Mouse (Mus musculus) frontal cortex, postnatal 25 days (tissue): ENCODE measurements around the gene Zfp598.
A peak's percentile ranks its signal among the peaks of the same experiment; 100 is the strongest.
"Not testable (repeated sequence)": the region's sequence is repeated elsewhere in the genome, so short reads cannot be mapped to it uniquely, and the experiment has no call there.

Source experiments
- DNase-seq, 2 experiments: peaks; one replicate each; pipeline ENCODE4 v3.0.0; 2022; ENCODE audit warnings: low spot score in 2 of 2

The Zfp598 gene

DNA sequence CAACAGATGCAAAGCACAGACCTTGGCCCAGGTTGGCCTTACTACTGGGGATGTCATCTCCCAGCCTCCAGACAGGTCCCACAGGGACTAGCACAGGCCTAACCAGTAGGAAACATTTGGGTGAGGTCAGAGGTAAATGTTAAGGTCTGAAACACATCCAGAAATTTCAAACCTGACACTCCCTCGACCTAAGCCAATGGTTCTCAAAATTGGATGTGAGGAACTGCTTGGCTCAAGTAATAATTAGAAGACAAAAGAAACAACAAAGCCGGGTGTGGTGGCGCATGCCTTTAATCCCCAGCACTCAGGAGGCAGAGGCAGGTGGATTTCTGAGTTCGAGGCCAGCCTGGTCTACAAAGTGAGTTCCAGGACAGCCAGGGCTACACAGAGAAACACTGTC, 23.1 kb upstream of the Zfp598 start:
- DNase-seq = no peak

DNA sequence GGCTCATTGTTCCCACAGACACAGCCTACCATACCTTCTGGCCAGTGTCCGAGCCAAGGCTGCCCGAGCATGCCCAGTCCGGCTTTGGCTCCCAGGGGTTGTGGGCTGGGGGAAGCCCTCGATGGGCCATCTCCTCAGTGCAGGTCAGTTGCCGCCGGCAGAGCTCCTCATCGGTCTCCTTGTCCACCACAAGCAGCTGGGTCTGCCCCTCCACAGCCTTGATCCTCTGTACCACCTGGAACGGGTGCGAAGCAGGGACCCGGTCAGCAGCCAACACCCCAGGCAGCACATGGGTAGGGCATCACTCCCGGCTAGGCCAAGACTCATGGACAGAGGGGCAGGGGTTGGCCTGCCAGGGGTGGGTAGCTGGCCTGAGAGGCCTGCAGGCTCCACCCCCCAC, 22.0 kb upstream of the Zfp598 start:
- no peak for DNase-seq

DNA sequence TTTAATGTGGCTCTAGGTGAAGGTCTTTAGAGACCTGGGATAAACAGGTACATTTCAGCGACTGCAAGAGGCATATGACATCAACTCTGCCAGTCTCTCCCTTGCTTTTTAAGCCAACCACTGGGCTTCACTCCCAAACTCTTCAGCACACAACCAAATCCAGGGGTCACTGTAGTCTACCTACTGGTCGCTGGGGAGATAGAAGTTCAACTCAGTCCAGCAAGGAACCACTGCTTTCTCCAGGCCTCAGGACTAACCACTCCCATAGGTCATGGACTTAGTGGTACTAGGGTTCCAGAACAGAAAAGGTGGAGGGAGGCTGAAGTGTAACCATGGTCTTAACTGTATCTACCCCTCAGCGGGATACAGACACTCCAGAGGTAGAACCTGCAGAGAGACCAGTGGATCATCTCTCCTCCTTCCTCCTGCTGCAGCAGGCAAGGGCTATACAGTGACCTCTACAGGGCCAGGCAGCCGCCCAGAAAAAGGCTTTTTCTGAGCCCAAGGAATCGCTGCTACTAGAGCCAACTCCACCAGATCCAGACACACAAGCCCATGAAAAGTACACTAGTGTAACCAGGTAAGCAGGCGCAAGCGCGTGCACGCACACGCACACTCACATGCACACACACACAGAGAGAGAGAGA, 20.6 kb upstream of the Zfp598 start:
- DNase-seq = no peak

DNA sequence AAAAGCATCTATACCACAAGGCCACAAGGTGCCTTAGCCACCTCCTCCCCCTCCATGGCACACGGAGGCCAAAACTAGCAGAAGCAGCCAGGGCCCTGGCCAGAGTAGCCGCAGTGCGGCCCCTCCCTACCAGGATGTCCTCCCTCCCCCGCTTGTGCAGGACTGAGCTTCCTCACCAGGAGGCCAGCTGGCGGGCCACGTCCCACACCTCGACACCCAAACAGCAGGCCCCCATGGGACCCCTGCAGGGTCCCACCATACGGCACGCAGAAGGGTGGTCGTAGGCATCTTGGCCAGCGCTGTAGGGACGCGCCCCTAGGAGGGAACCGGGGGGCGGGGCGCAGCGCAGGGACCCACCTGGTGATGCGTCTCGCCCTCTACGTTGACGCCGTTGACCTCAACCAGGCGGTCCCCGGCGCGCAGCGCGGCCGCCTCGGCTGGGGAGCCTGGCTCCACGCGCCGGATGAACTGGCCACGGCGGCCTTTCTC, 19.9 kb upstream of the Zfp598 start:
- no peak for DNase-seq

DNA sequence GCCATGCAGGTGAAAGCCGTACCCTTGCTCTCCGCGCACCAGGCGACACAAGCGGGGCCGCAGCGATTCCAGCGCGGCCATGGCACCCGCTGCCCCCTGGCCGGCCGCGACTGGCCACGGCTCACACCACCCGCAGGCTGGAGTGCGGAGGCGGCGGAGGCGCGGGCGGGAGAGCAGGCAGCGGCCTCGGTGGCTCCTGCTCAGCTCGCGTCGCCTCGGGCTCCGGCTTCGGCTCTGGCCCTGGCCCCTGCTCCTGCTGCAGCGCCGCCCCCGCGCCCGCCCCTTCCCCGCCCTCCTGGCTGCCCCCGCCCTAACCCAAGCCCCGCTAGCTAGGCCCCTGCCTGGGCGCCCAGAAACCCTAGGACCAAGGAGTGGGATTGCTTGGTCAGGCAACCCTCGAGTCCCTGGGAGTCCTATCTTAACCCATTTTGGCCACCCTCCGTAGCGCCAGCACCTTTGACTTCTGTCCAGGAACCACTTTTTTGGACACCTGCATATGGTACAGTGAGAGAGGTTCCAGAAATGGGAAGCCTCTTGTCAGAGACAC, 19.3 kb upstream of the Zfp598 start, which contains the start of gene Slc9a3r2:
Gene Slc9a3r2 (minus strand): TSS at position 258 of the 547 bp plus-strand sequence.
- no peak for DNase-seq

DNA sequence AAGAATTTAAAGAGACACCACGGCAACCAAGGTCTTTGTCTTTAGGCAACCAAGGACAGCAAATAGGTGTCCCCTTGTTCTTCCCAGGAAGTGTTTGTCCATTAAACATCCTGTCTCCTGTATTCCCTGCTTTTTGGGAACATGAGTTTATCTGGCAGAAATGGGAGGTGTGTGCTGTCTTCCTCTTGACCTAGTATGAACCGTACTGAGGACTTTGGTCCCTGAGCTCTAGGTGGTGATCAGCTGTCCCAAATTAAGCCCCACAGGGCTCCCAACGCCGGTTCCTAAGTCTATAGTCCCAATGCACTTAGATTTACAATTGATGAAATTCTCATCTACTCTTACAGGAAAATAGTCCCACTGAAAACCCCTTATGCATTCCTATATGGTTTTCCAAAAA, 18.7 kb upstream of the Zfp598 start:
- DNase-seq = no peak

DNA sequence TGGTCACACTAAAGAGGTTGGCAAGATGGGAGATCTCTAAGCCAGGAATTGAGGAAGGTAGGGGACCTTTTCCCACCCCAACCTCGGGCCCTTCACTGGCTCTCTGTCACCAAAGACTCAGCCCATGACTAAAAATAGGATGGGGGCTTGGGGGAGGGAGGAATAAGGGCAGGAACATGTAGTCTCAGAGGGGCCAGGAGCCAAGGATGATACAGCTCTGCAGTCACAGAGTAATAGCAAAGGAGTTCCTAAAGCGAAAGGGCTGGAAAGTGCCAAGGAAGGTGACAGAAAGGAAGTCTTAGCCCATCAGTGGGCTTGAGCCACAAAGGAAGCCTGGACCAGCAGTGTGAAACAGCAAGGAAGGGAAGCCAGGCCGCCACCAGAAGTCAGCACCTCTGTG, 17.7 kb upstream of the Zfp598 start:
- no peak for DNase-seq

DNA sequence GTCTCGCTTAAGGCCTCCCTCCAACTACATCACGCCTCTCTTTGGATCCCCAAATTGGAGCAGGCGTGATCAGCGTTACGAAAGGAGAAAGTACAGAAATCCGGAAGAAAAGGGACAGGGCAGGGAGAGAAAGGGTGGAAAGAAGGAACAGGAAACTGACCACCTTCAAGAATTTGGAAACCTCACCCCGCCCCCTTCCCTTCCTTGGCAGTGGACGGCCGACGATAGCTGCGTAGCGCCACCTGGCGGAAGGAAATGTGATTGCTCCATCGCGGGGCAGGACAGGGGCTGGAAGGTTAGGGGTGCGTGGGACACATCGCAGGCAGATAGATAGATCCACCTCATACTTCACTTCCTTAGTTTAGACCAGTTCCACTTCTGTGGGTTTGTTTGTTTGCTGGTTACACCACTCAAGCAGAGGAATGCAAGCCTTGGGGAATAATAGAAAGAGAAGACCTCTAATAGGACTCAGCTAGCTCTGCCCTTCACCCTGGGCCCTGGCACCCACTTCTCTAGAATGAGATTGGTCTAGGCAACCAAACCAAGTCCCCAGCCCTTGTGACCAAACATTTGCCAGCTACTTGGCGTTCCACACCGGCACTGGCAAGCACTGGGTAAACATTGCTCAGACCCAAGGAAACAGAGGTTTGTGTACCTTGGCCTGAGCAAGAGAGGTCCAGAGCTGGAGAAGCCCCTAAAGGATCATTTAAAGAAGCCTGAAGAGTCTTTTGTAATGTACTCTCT, 15.3 kb upstream of the Zfp598 start:
- peak in 1 of 2 experiments; percentile 50 for DNase-seq

DNA sequence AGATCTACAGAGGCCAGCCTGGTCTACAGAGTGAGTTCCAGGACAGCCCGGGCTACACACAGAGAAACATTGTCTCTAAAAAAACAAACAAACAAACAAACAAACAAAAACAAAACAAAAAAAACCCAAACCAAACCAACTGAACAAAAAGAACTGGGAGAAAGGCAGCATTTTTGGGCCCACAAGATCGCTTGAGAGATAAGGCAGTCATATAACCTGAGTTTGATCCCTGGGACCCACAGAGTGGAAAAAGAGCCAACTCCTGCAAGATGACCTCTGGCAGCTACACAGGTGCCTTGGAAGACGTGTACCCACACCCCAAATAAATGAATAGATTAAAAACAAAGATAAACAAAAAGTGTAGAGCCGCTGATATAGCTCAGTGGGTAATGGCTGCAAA, 14.5 kb upstream of the Zfp598 start:
- no peak for DNase-seq

DNA sequence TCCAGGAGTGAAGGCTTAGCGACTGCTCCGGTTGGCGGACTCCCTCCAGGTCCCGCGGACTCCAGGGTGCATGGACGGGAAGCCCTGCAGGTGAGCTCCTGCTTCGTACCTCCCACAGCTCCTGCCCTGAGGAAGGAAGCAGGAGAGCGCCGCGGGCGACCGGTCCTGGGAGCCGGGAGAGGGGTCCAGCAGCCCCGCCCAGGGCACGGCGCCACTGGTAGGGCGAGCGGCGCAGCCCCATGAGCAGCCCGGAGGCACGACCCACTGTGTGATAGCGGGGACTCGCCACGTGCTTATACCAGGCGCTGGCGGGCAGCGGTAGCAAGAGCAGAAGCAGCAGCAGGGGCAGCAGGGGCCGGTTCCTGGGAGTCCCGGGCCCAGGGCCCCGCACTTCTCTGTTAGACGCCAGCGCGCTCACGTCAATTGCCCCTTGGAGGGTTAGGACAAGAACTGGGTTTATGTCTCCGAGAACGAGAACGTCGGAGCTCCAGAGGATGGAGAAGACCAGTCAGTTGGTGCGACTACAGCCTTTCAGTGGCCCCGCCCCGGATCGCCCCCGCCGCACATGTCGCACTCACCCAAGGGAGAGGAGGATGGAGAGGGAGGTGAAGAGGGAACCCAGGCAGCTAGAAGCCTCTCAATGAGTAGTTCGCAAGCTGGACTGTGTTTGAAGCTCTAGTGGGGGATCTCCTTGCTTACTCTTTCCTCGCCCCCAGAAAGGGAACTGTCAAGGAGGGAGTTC, 11.3 kb upstream of the Zfp598 start, which contains the start of gene Npw:
Gene Npw (minus strand): TSS at position 441 of the 742 bp plus-strand sequence.
- DNase-seq = no peak

DNA sequence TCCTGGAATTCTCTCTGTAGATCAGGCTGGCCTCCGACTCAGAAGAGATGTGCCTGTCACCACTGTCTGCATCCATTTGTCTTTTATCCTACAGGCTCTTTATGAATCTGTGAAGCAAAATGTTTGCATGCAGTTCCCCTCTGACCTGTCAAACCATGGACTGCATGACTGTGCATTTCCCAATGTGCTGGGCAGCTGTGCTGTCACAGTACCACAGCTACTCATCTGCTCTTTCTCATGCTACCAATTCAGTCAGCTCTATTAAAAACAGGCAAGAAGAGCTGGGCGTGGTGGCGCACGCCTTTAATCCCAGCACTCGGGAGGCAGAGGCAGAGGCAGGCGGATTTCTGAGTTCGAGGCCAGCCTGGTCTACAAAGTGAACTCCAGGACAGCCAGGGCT, 2.5 kb upstream of the Zfp598 start:
- not testable (repeated sequence) for DNase-seq

DNA sequence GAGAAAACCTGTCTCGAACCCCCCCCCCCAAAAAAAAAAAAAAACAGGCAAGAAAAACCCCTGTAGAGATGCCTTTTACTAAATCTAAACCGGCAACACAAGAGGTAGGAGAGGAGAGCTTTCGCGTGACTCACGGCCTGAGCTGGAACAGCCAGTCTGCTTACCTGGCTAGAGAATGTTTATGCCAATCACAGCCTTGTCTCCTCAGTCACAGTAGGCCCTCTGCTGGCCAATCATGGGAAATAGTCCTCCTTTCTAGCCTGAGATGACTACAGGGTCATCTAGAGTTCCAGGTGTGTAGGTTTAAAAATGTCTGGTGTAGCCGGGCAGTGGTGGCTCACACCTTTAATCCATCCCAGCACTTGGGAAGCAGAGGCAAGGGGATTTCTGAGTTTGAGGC, 2.1 kb upstream of the Zfp598 start:
- peak in 1 of 2 experiments; percentile 48 for DNase-seq

DNA sequence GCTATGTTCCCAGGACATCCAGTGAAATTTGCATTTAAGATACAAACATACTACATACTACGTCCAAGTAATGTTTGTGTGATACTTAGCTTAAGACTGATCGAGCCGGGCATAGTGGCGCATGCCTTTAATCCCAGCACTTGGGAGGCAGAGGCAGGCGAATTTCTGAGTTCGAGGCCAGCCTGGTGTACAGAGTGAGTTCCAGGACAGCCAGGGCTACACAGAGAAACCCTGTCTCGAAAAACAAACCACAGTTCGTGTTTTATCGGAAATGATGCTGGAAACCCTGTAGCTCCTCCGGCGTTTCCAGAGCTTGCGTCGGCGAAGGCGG, 308 bp upstream of the Zfp598 start:
- DNase-seq = not testable (repeated sequence)

DNA sequence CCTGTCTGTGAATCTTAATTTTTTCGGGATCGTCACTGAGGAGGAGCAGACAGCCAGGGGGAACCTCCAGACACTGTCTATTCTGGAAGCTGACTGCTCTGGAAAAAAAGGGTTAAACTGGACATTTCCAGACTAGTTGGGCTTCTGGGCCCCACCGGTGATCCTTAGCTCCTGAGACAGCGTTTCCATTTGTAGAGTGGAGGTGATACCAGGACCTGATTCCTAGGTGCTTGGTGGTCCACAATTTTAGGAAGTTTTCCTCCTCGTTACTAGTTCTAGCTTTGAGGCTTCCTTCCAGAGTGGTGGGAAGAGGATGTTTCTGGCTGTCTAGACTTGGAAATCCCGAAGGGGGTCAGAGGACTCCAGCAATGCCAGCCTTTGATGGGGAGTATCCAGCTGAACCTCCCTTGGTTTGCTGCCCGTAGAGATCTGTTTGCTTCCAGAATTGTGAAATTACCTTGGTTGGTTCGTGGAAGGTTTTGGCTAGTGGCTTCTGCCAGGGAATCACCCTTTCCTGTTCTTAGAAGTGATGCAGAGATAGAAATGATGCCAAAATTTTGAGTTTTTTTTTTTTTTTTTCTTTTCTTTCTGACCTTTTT, 858 bp downstream of the Zfp598 start:
- no peak for DNase-seq

DNA sequence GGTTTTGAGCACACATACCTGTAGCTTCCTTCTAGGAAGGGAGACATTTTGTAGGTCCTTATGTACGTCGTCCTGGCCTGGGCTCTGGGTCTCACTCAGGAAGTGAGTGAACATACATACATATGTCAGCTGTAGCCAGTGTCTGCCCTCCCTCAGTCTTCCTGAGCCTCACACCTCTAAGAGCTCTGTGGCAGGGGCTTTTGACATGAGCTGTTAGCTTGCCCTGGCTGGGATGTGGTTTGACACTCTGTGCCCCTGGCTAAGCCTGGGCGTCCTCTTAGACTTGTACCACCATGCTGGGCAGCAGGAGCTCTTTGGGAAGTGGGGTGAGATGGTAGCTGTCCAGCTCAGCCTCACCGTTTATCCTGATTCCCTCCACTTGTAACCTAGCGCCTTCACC, 1.9 kb downstream of the Zfp598 start:
- DNase-seq = no peak

DNA sequence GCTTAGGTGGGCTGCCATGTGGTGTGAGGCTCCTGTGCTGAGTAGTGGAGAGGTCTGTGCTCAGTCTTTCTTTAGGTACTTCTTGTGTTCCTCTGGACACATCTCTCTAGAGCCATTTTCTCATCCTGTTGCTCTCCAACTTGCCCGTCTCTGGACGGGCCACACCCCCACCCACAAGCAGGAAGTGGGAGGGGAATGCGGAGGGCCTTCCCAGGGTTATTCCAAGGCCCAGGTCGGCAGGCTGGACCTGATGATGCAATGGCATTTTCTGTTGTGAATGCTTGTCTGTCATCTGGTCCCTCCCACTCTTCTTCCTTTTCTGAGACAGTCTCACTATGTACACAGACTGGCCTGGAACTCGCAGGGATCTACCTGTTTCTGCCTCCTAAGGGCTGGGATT, 2.7 kb downstream of the Zfp598 start:
- no peak for DNase-seq

DNA sequence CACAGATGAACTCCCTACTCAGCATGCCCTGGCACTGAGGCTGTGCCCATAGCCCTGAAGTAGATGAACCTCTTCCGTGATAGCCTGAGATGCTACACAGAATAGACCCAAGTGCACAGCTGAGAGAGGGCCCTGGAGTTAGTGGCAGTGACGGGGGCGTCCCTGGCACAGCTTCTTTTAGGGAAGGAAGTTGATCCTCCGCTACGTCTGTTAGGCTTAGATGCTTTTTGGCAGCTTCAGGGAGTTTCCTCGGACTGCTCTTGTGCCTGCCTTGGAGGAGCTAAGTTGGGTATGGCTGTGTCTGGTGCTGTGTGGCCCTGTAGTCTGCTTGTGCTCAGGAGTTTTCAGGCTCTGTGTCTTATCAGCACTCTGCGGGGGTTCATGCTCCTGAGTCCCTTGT, 4.8 kb downstream of the Zfp598 start:
- no peak for DNase-seq

DNA sequence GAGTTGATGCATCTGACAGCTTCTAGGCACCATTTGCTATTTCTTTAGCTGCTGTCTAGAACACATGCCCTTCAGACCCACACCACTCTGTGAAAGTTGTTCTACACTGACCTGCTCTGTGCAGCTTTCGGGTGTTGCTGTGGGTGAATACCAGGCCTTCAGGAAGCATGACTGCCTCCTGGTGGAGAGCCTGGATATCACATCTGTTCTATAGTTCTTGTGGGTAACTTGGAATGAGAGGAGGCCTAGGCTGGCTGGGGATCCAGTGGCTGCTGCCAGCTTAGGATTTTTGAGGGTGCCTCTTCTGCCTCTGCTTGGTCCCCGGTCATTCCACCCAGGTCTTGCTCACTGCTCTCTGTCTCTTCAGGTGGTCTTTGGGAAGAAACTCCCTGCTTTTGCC, 6.7 kb downstream of the Zfp598 start:
- DNase-seq = peak in 1 of 2 experiments; percentile 46

DNA sequence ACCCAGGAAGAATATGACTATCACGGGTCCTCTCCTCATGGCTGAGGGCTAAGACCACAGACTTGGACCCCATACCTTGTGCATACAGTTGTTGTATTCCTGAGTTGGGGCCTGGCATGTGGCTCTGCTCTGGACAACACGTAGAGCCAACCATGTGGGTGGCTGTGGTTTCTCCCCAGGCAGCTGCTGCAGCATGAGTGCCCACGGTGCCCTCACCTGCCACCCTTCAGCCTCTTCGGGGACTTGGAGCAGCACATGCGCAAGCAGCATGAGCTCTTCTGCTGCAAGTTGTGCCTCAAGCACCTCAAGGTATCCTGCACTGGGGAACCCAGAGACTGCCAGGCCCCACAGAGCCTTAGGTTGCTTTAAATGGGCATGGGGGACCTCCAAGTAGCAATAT, 7.4 kb downstream of the Zfp598 start:
- no peak for DNase-seq

DNA sequence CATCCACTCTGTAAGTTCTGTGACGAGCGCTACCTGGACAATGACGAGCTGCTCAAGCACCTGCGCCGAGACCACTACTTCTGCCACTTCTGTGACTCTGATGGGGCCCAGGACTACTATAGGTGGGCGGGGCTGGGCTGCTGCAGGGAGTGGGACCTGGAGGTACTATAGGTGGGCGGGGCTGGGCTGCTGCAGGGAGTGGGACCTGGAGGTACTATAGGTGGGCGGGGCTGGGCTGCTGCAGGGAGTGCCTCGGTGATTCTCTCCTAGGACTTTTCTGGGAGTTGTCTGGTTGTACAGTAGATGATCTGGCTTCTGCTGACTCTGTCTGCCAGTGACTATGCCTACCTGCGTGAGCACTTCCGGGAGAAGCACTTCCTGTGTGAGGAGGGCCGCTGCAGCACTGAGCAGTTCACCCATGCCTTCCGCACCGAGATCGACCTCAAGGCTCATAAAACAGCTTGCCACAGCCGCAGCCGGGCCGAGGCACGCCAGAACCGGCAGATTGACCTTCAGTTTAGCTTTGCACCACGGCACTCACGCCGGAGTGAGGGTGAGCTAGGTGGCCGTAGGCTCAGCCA, 8.1 kb downstream of the Zfp598 start:
- no peak for DNase-seq

DNA sequence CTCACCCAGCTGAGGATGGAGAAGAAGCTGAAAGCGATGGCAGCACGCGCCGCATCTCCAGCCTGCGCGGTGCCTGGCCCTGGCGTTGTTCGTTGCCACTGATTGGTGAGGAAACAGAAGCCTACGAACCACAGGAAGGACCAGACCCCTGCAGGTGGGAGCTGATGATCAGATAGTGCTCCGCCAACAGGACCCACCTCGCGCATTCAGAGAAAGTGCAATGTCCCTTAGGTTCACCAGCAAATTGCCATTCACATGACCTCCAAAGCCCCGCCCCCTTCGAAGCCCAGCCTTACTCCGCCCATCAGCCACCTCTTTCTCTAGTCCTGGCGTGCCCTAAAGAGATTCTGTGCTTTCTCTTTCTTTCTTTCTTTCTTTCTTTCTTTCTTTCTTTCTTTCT, 17.0 kb downstream of the Zfp598 start:
- DNase-seq = no peak

DNA sequence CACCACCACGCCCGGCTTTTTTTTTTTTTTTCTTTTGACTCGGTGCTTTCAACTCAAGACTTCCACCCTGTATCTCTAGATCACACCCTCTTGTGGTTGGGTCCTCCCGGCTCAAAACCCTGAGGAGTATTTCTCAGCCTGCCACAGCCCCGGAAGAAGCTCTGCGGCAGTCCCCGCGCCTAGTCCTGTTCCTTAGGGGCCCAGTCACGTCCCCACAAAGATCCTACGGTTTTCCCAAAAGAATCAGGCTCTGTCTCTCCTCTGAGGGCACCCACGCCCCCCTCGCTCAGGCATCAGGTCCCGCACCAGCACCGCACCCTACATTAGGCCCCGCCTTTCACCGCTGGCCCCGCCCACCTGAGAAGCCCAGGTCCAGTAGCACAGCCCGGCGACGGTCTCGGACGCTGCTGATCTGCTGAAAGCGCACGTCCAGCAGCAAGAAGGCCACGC, 17.7 kb downstream of the Zfp598 start:
- no peak for DNase-seq
